Mouse (Mus musculus) v-Abl transformed pro-B cells (cell line): ENCODE results near the gene 4930595D18Rik.

Experiments
- in situ Hi-C, 2 experiments: fragments of 400-800 bp; cut with MboI; formaldehyde crosslinking; loops; one replicate each; pipeline ENCODE4 v1.15.1; 2025; ENCODE audit not compliant: unreplicated experiment in 2 of 2

4930595D18Rik gene

GRCm38 (mm10) chr12:111166681-111167289 lies 17.5 kb downstream of the 4930595D18Rik start:
- in situ Hi-C loops, result loop anchor here in 1 of 2 experiments (10.0 kb wide), 1 partner anchor 1448 kb away; no protein-coding TSS in a partner anchor

- in situ Hi-C loops, result loop anchor here in 1 of 2 experiments (10.0 kb wide), 1 partner anchor 1449 kb away; no protein-coding TSS in a partner anchor
These were observed 18.3 kb downstream of the 4930595D18Rik start, which contains the start of gene Traf3 for GRCm38 (mm10) chr12:111165831-111166591. TSS of gene Traf3 (plus strand) at chr12:111166370.

DNA sequence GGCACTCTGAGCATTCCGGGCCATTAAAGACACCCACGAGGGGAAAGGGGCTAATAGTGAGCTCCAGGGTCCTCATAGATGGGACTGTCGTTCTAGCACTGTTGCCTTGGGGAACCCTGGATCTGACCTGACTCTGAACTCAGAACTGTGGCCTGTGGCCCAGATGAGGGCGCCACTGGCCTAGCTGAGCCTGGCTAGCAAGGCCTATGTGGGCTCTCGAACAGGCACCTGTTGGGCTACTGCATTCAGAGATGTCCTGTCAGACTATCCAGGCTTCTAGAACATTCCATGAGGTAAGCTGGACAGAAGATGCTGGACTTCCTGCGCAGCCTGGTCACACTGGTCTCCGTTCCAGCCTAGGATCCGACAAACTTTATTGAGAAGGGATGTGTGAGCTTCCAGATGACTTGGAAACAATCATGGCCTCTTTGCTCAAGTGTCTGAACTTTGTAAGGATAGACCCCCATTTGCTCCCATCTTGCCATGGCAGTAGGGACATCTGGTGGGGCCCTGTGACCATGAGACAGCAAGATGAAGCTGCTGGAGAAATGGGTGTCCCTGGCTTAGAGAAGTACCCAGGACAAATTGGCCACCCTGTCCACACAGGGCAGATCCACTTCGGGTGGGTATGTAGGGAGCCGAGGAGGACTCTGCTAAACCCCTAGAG lies 19.0 kb downstream of the 4930595D18Rik start:
- in situ Hi-C loops, result loop anchor here in 1 of 2 experiments (10.0 kb wide), 1 partner anchor 1450 kb away; no protein-coding TSS in a partner anchor

DNA sequence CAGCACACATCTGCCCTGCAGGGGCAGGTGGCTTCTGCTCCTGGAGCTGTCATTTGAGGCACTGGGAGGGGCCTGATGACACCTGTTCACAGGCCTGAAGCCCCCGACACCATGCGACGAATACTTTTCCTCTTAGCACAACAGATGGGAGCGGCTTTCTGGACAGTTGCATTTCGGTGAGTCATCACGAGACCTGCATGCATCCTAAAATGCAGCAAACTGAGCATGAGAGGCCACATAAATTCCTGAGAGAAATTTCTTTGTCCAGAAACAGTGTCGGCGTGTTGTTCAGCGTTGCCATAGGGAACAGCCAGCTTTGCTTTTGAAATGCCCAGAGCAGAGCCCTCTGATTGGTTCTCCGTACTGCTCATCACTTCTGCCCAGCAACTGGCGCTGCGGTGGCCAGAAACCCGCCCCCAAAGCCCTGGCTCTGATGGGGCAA lies 20.0 kb downstream of the 4930595D18Rik start:
- in situ Hi-C loops, result loop anchor here in 1 of 2 experiments (10.0 kb wide), 1 partner anchor 1450 kb away; no protein-coding TSS in a partner anchor

GRCm38 (mm10) chr12:111162312-111163061 lies 21.8 kb downstream of the 4930595D18Rik start:
- in situ Hi-C loops, result loop anchor here in 1 of 2 experiments (10.0 kb wide), 1 partner anchor 1452 kb away; no protein-coding TSS in a partner anchor

DNA sequence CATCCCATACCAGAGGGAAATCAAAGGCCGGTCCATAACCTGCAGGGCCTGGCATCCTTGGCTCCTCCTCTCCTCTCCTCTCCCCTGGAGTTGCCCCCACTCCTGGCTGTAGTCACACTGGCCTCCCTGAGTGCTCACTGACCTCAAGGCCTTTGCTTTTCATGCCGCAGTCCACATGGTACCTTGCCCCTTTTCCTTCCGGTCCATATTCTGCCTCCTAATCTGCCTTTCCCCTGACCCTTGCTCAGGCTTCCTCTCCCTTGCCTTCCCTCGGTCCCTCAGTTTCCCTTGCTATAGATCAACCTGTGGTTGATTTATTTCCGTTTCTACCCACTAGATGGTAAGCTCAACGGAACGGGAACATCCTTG lies 22.4 kb downstream of the 4930595D18Rik start:
- in situ Hi-C loops, result loop anchor here in 1 of 2 experiments (10.0 kb wide), 1 partner anchor 1453 kb away; no protein-coding TSS in a partner anchor

GRCm38 (mm10) chr12:111160871-111161270 lies 23.4 kb downstream of the 4930595D18Rik start:
- in situ Hi-C loops, result loop anchor here in 1 of 2 experiments (10.0 kb wide), 1 partner anchor 1454 kb away; no protein-coding TSS in a partner anchor

DNA sequence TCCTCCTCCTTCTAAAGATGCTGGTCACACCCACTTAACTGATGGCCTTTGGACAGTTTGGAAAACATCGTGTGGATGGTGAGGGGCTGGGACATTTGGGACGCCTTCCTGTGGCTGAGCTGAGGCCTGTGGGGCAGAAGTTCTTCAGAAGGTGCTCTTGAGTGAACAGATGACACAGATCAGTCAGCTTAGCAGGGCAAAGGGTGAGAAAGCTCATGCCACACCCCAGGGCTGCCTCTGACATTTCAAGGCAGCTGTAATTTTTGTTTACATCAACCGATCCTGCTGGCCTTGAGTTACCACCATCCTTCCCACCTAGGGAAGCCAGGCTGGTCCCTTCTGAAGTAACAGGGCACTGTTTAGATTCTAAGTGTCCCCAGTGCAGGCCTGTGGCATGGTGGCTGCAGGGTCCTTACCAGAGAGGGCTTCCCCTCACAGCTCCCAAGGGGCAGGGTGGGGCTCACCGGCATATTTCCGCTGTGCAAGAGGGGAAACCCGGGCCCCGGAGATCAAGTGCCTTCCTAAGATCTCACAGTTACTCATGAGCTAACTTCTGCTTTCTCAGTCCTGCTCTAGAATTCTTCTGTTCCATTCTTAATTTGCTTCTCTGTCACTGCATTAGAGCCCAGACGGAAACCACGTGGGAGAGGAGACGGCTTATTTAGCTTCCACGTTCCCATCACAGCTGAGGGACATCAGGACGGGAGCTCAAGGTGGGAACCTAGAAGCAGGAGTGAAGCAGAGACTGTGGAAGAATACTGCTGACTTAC lies 24.4 kb downstream of the 4930595D18Rik start:
- in situ Hi-C loops, result loop anchor here in 1 of 2 experiments (10.0 kb wide), 1 partner anchor 1455 kb away; no protein-coding TSS in a partner anchor

- in situ Hi-C loops, result no loop called here
These were observed 28.5 kb downstream of the 4930595D18Rik start for GRCm38 (mm10) chr12:111155756-111156155.

- in situ Hi-C loops, result no loop called here
These were observed 29.6 kb downstream of the 4930595D18Rik start for GRCm38 (mm10) chr12:111154641-111155040.

GRCm38 (mm10) chr12:111153946-111154345 lies 30.3 kb downstream of the 4930595D18Rik start:
- in situ Hi-C loops, result no loop called here

- in situ Hi-C loops, result no loop called here
These were observed 31.1 kb downstream of the 4930595D18Rik start for GRCm38 (mm10) chr12:111152981-111153710.

- in situ Hi-C loops, result no loop called here
These were observed 31.7 kb downstream of the 4930595D18Rik start for GRCm38 (mm10) chr12:111152579-111152978.

GRCm38 (mm10) chr12:111151422-111152156 lies 32.7 kb downstream of the 4930595D18Rik start:
- in situ Hi-C loops, result no loop called here

- in situ Hi-C loops, result no loop called here
These were observed 34.1 kb downstream of the 4930595D18Rik start for GRCm38 (mm10) chr12:111150236-111150596.

DNA sequence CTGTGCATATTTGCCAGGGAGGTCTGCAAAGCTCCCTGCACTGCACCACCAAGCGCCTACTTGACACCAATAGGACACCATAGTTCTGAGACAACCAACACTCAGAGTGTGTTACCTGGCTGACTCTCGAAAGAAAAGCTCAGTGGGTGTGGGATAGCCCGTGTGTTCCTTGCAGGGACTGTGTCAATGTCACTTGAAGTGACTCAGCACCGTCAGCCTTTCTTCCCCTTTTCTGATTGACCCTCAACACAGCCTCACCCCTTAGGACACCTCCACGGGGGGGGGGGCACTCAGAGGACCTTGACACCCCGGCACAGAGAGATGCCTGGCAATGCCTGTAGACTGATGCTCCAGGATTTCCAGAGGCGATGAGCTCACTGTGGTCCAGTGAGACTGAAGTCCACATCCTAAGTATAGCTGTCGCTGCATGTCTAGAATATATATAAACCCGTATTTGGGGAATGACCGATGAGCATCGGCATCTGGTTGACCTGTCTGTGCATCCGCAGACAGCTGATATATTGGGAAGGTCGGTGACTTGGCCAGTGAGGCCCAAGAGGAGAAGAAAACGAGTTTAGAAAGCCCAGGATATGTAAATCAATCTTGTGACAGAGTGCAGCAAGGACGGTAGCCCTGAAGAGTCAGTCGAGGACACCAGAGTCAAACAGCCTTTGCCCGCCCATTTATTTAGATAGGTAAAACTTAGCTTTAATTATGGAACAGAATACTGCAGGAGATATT lies 34.6 kb downstream of the 4930595D18Rik start:
- in situ Hi-C loops, result no loop called here

DNA sequence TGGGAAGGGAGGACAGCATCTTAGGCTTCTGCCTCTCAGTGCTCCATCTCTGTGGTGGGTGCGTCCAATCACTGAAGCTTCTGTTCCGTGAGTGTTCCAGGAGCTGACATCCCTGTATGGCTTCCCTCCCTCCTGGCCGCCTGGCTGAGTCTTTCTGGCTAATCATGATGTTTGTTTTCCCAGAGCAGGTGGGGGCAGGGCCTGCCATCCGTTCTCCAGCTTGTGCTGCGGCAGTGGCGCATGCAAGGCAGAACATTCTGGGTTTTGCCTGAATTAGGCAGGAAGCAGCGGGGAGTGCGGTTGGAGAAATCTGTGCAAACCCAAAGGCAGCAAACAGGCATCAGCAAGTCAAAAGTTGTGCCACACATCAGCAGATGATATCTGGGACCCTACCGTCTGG lies 39.0 kb downstream of the 4930595D18Rik start:
- in situ Hi-C loops, result no loop called here
